Mouse (Mus musculus): ENCODE measurements around the gene Shf. TPM values are rescaled to one million over a fixed set of nuclear protein-coding genes. Genes with fewer than 3 reads are reported as not detected.
"Not testable (repeated sequence)": the region's sequence is repeated elsewhere in the genome, so short reads cannot be mapped to it uniquely, and the experiment has no call there.

Shf gene
- polyA plus RNA-seq, 1 experiment, result 6.0 TPM

DNA sequence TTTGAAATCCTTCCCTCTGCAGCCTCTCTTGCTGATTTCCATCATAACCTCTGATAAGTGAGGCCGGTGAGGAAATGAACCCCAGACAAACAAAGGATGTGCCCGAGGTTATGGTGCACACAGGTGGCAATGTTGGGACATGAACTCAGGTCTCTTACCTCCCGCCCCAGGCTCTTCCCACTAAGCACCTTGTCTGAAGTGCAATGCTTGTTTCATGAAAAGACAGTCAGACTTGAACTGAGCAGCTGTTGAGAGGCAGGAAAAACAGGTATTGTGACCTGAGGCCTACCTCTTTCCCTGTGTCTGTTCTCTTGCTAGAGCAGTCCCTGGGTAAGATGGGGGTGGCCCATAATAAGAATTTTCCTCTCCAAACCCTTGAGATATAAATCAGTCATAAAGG is 36.7 kb downstream of the Shf start:
- no peaks in the 10 kb centered on the region for H3K9me3 ChIP-seq (replicated peaks; ENCODE audit: control insufficient read depth, insufficient read depth, low read length, poor library complexity, severe bottlenecking)
- H3K27ac ChIP-seq (ENCODE audit: insufficient read depth, low read length), result no peak overlapping the region
- no peaks in the 10 kb centered on the region for H3K27me3 ChIP-seq (ENCODE audit: control insufficient read depth, insufficient read depth, low read length, poor library complexity, severe bottlenecking)
- peaks cover 5% of the 10 kb centered on the region for H3K4me1 ChIP-seq (ENCODE audit: control insufficient read depth, insufficient read depth, low read length)
- TF ChIP-seq POLR2A (IDR thresholded peaks at IDR 0.05; ENCODE audit: insufficient read depth, low read length) (no peak), EP300 (IDR thresholded peaks at IDR 0.05; ENCODE audit: insufficient read depth, low read depth, low read length) (no peak)
- H3K36me3 ChIP-seq (ENCODE audit: control insufficient read depth, insufficient read depth, low read length, poor library complexity, severe bottlenecking), result no peaks in the 10 kb centered on the region
- no peak overlapping the region for H3K9ac ChIP-seq (ENCODE audit: low read depth, poor library complexity, severe bottlenecking)
- no peak overlapping the region for H3K4me3 ChIP-seq (ENCODE audit: low read depth, low read length)

DNA sequence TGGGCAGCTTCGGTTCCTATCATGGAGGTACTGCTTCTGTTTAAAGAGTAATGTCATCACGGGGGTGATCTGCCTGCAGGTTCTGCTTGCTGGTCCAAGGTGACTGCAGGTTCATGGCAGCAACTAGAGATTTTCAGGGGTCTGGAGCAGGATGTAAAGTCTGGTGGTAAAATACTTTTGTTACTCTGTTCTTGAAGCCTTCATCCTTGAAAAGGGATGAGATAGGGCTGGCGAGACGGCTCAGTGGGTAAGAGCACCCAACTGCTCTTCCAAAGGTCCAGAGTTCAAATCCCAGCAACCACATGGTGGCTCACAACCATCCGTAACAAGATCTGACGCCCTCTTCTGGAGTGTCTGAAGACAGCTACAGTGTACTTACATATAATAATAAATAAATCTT is 38.6 kb downstream of the Shf start:
- not testable (repeated sequence) for H3K27ac ChIP-seq (ENCODE audit: insufficient read depth, low read length); H3K9me3 ChIP-seq (replicated peaks; ENCODE audit: control insufficient read depth, insufficient read depth, low read length, poor library complexity, severe bottlenecking); H3K4me3 ChIP-seq (ENCODE audit: low read depth, low read length); H3K27me3 ChIP-seq (ENCODE audit: control insufficient read depth, insufficient read depth, low read length, poor library complexity, severe bottlenecking); H3K36me3 ChIP-seq (ENCODE audit: control insufficient read depth, insufficient read depth, low read length, poor library complexity, severe bottlenecking); H3K4me1 ChIP-seq (ENCODE audit: control insufficient read depth, insufficient read depth, low read length); H3K9ac ChIP-seq (ENCODE audit: low read depth, poor library complexity, severe bottlenecking)

DNA sequence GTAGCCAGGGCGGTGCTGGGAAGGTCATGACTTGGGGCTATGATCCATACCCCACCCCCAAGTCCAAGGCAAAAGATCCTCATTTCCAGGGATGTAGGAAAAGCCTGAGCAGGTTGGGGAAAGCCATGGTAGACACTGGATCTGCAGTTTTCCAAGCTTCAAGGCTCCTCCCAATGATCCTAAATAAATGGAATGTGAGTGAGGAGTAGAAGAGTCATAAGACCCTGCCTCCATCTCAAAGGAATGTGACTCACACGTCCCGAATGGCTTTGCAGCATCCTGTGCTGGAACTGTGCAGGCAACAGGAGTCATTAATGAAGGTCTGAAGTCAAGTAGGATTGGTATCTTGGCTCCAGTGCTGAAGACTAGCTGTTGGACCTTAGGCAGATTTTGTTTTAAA is 41.0 kb downstream of the Shf start:
- TF ChIP-seq EP300 (IDR thresholded peaks at IDR 0.05; ENCODE audit: insufficient read depth, low read depth, low read length), result no peak
- Histone ChIP-seq H3K27ac (ENCODE audit: insufficient read depth, low read length) (no peak overlapping the region), H3K36me3 (ENCODE audit: control insufficient read depth, insufficient read depth, low read length, poor library complexity, severe bottlenecking) (no peaks in the 10 kb centered on the region), H3K4me3 (ENCODE audit: low read depth, low read length) (no peak overlapping the region), H3K27me3 (ENCODE audit: control insufficient read depth, insufficient read depth, low read length, poor library complexity, severe bottlenecking) (no peaks in the 10 kb centered on the region), H3K9me3 (replicated peaks; ENCODE audit: control insufficient read depth, insufficient read depth, low read length, poor library complexity, severe bottlenecking) (no peaks in the 10 kb centered on the region), H3K9ac (ENCODE audit: low read depth, poor library complexity, severe bottlenecking) (no peak overlapping the region), H3K4me1 (ENCODE audit: control insufficient read depth, insufficient read depth, low read length) (no peaks in the 10 kb centered on the region)

DNA sequence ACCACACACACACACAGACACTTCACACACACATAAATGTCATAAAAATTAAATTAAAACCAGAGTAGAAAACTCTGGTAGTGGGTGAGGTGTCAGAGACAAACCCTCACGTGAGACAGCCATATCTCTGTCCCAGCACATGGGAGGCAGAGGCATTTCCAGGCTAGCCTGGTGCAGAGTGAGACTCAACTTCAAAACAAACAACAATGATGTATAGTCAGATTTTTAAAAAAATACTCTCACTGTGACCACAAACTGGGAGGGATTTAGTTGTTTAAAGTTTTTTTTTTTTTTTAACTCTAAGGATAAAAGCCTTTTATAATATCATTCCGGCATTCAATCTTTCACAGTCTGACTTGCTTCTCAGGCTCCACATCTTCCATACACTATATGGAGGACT is 43.6 kb downstream of the Shf start:
- no peak overlapping the region for H3K9ac ChIP-seq (ENCODE audit: low read depth, poor library complexity, severe bottlenecking)
- H3K36me3 ChIP-seq (ENCODE audit: control insufficient read depth, insufficient read depth, low read length, poor library complexity, severe bottlenecking), result no peaks in the 10 kb centered on the region
- H3K9me3 ChIP-seq (replicated peaks; ENCODE audit: control insufficient read depth, insufficient read depth, low read length, poor library complexity, severe bottlenecking), result no peaks in the 10 kb centered on the region
- H3K27me3 ChIP-seq (ENCODE audit: control insufficient read depth, insufficient read depth, low read length, poor library complexity, severe bottlenecking), result no peaks in the 10 kb centered on the region
- no peak overlapping the region for H3K4me3 ChIP-seq (ENCODE audit: low read depth, low read length)
- H3K27ac ChIP-seq (ENCODE audit: insufficient read depth, low read length), result no peak overlapping the region
- H3K4me1 ChIP-seq (ENCODE audit: control insufficient read depth, insufficient read depth, low read length), result no peaks in the 10 kb centered on the region
- TF ChIP-seq POLR2A (IDR thresholded peaks at IDR 0.05; ENCODE audit: insufficient read depth, low read length), result no peak
- TF ChIP-seq CTCF (IDR thresholded peaks at IDR 0.05; ENCODE audit: low read depth, low read length), result no peak
- no peak for TF ChIP-seq EP300 (IDR thresholded peaks at IDR 0.05; ENCODE audit: insufficient read depth, low read depth, low read length)

DNA sequence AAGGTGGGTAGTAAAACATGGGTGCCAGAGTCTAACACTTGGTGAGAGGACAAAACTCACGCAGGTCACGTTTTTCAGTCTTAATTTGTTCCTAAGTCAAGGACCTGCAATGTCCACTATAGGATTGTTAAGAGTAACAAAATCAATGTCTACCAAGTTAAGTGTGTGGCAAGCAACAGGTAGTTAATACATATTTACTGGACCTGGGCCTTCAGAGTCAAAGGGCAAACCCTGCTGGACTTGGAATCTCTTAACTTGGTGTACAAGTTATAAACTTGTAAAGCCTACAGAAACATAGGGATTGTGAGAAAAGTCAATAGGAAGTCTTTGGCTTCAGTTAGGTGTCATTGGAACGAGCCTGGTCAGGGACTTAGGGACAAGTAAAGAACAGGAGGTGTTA is 44.4 kb downstream of the Shf start:
- Histone ChIP-seq H3K27me3 (ENCODE audit: control insufficient read depth, insufficient read depth, low read length, poor library complexity, severe bottlenecking) (no peaks in the 10 kb centered on the region), H3K4me3 (ENCODE audit: low read depth, low read length) (no peak overlapping the region), H3K27ac (ENCODE audit: insufficient read depth, low read length) (no peak overlapping the region), H3K9ac (ENCODE audit: low read depth, poor library complexity, severe bottlenecking) (no peak overlapping the region), H3K4me1 (ENCODE audit: control insufficient read depth, insufficient read depth, low read length) (no peaks in the 10 kb centered on the region), H3K9me3 (replicated peaks; ENCODE audit: control insufficient read depth, insufficient read depth, low read length, poor library complexity, severe bottlenecking) (no peaks in the 10 kb centered on the region), H3K36me3 (ENCODE audit: control insufficient read depth, insufficient read depth, low read length, poor library complexity, severe bottlenecking) (no peaks in the 10 kb centered on the region)
- no peak for TF ChIP-seq EP300 (IDR thresholded peaks at IDR 0.05; ENCODE audit: insufficient read depth, low read depth, low read length)
- TF ChIP-seq CTCF (IDR thresholded peaks at IDR 0.05; ENCODE audit: low read depth, low read length), result no peak
- TF ChIP-seq POLR2A (IDR thresholded peaks at IDR 0.05; ENCODE audit: insufficient read depth, low read length), result no peak

DNA sequence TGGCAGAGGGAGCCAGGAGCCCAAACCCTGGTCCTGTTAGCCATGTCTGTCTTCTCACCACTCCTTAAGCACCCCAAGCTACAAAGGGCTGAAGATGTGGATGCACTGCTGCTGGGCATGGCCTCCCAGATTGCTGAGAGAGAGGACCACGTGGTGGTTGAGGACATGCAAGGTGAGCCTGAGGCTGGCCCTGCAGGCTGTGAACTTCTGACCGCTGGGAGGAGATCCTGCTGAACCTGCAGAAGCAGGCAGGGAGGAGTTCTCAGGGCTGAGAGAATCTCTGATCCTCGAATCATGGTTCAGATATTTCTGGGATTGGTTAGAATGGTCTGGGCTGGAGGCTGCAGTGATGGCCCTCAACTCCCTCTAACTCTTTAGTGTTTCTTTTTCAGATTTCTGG is 45.0 kb downstream of the Shf start:
- Histone ChIP-seq H3K4me1 (ENCODE audit: control insufficient read depth, insufficient read depth, low read length) (no peaks in the 10 kb centered on the region), H3K9me3 (replicated peaks; ENCODE audit: control insufficient read depth, insufficient read depth, low read length, poor library complexity, severe bottlenecking) (no peaks in the 10 kb centered on the region), H3K27me3 (ENCODE audit: control insufficient read depth, insufficient read depth, low read length, poor library complexity, severe bottlenecking) (no peaks in the 10 kb centered on the region), H3K9ac (ENCODE audit: low read depth, poor library complexity, severe bottlenecking) (no peak overlapping the region), H3K27ac (ENCODE audit: insufficient read depth, low read length) (no peak overlapping the region), H3K36me3 (ENCODE audit: control insufficient read depth, insufficient read depth, low read length, poor library complexity, severe bottlenecking) (no peaks in the 10 kb centered on the region), H3K4me3 (ENCODE audit: low read depth, low read length) (no peak overlapping the region)
- no peak for TF ChIP-seq EP300 (IDR thresholded peaks at IDR 0.05; ENCODE audit: insufficient read depth, low read depth, low read length)
- TF ChIP-seq POLR2A (IDR thresholded peaks at IDR 0.05; ENCODE audit: insufficient read depth, low read length), result no peak
- TF ChIP-seq CTCF (IDR thresholded peaks at IDR 0.05; ENCODE audit: low read depth, low read length), result no peak

DNA sequence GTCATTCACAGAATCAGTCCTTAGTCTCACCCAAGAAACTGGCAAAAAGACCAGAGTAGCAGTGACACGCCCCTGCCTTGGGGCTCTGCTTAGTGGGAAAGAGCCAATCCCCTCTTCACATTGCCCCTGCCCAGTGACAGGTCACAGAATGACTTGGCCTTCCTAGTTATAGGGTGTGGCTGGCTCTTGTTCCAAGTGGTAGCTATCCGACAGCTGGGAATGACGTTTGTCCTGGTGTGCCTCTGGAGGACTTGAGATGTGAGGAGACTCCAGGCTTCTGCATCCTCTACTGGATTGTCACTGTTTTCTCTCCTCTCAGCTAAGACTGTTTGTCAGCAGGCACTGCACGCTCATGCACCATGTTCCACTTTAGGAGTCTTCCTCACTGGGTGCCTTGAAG is 51.6 kb downstream of the Shf start:
- 0 out of 2 replicates have a peak, but pooled peaks cover 2% of the 10 kb centered on the region for H3K27me3 ChIP-seq (ENCODE audit: control insufficient read depth, insufficient read depth, low read length, poor library complexity, severe bottlenecking)
- TF ChIP-seq EP300 (IDR thresholded peaks at IDR 0.05; ENCODE audit: insufficient read depth, low read depth, low read length), result no peak
- TF ChIP-seq POLR2A (IDR thresholded peaks at IDR 0.05; ENCODE audit: insufficient read depth, low read length), result no peak
- no peak for TF ChIP-seq CTCF (IDR thresholded peaks at IDR 0.05; ENCODE audit: low read depth, low read length)
- no peaks in the 10 kb centered on the region for H3K9me3 ChIP-seq (replicated peaks; ENCODE audit: control insufficient read depth, insufficient read depth, low read length, poor library complexity, severe bottlenecking)
- no peaks in the 10 kb centered on the region for H3K4me1 ChIP-seq (ENCODE audit: control insufficient read depth, insufficient read depth, low read length)
- H3K9ac ChIP-seq (ENCODE audit: low read depth, poor library complexity, severe bottlenecking), result no peak overlapping the region
- H3K4me3 ChIP-seq (ENCODE audit: low read depth, low read length), result no peak overlapping the region
- H3K36me3 ChIP-seq (ENCODE audit: control insufficient read depth, insufficient read depth, low read length, poor library complexity, severe bottlenecking), result no peaks in the 10 kb centered on the region
- no peak overlapping the region for H3K27ac ChIP-seq (ENCODE audit: insufficient read depth, low read length)
